Mouse (Mus musculus) heart, embryonic 16.5 days (tissue): ENCODE data around the gene Fosl2. TPM values are rescaled to one million over a fixed set of nuclear protein-coding genes. Genes with fewer than 3 reads are reported as not detected.

Experiments used
- ATAC-seq: fragments of 200-750 bp; cut with Nextera tagmentation; replicated peaks from 2 replicates; pipeline ENCODE4 v1.8.0; 2017; ENCODE audit warnings: moderate number of reproducible peaks; ENCODE audit not compliant: insufficient read depth, low FRiP score; ENCODE audit errors: extremely low read depth
- H3K27ac ChIP-seq: fragments of 300-500 bp; sonication (generic); 2 replicates; pipeline ENCODE4 v1.5.1; 2014; ENCODE audit warnings: mild to moderate bottlenecking, low read length, control low read depth, moderate library complexity
- H3K27me3 ChIP-seq: fragments of 300-500 bp; sonication (generic); 2 replicates; pipeline ENCODE4 v1.6.1; 2014; ENCODE audit warnings: low read length, mixed read lengths; ENCODE audit not compliant: control insufficient read depth, insufficient read depth
- H3K36me3 ChIP-seq: fragments of 300-500 bp; sonication (generic); 2 replicates; pipeline ENCODE4 v1.6.1; 2014; ENCODE audit not compliant: control insufficient read depth, insufficient read depth
- H3K4me1 ChIP-seq: fragments of 300-500 bp; sonication (generic); 2 replicates; pipeline ENCODE4 v1.6.1; 2014; ENCODE audit warnings: low read length, mixed read lengths; ENCODE audit not compliant: control insufficient read depth, insufficient read depth
- H3K4me2 ChIP-seq: fragments of 300-500 bp; sonication (generic); 2 replicates; pipeline ENCODE4 v1.6.1; 2014; ENCODE audit warnings: low read depth, mild to moderate bottlenecking, control low read depth, low read length
- H3K4me3 ChIP-seq: fragments of 300-500 bp; sonication (generic); 2 replicates; pipeline ENCODE4 v1.5.1; 2014; ENCODE audit warnings: mild to moderate bottlenecking, control low read depth, low read length
- H3K9ac ChIP-seq: fragments of 300-500 bp; sonication (generic); 2 replicates; pipeline ENCODE4 v1.6.1; 2014; ENCODE audit warnings: low read length, control low read depth
- H3K9me3 ChIP-seq: fragments of 300-500 bp; sonication (generic); replicated peaks from 2 replicates; pipeline ENCODE4 v1.6.1; 2016; ENCODE audit warnings: low read length; ENCODE audit not compliant: control insufficient read depth
- WGBS: fragments of 180-500 bp; shearing (Covaris S2); extraction: QIAGEN DNeasy Blood & Tissue Kit; methylation state at CpG from one replicate; pipeline ENCODE4 v1.1.7; 2014; 5-methylcytosine and 5-hydroxymethylcytosine counted together
- polyA plus RNA-seq: library from polyadenylated mRNA; unstranded; fragments of >200 nt; fragmentation: Nextera tagmentation; extraction: Ambion mirVana; gene quantifications from 2 replicates; pipeline ENCODE4 v1.2.1, GENCODE M21; 2015

Fosl2 gene
- polyA plus RNA-seq, 1 experiment from 2014 or later, result 2.4 TPM

DNA sequence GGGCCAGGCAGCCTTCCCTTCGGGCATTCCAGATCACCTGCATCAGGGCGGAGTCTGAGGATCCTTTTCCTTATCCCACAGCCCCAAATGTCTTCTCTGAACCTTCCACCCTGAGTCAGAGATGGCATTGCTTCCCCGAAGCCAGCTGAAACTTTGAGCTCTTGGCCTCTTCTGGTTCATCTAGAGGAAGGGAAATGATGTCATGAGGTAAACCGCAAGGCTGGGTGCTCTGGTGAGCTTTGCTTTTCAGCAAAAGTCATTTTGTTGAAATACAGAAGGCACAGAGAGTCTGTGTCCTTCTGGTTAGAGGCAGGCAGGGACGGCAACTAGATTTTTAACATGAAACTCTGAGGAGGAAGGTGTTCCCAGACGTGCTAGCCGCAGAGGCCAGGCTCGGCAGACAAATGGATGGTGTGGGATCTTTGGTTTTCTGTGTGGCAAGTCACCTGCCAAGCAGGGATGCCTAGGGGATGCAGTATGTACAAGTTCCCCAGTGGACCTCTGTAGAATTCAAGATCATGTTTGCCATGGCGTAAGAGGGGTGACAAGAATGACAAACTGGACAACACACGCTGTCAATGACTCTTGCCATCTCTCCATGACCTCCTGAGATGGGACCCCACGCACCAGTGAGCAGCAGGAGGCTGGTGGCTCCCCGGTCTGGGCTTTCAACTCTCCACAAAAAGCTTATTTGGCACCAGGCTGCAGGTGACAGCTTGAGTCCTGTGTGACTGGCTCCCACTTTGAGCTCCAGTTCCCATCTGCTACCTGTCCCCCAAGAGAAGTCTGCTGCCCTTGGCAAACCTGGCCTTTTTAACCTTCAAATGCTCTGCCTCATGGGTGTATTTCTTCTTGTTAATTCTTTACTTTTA lies 31.2 kb upstream of the Fosl2 start:
- no peaks in the 10 kb centered on the region for H3K36me3 ChIP-seq
- peaks cover 11% of the 10 kb centered on the region for H3K4me1 ChIP-seq
- H3K27me3 ChIP-seq, result no peaks in the 10 kb centered on the region
- 77% methylated on average over 12 of the region's 12 CpGs for WGBS
- ATAC-seq, result no peak
- no peak overlapping the region for H3K4me2 ChIP-seq
- H3K27ac ChIP-seq, result no peak overlapping the region
- no peak overlapping the region for H3K9ac ChIP-seq
- no peaks in the 10 kb centered on the region for H3K9me3 ChIP-seq
- H3K4me3 ChIP-seq, result no peak overlapping the region

DNA sequence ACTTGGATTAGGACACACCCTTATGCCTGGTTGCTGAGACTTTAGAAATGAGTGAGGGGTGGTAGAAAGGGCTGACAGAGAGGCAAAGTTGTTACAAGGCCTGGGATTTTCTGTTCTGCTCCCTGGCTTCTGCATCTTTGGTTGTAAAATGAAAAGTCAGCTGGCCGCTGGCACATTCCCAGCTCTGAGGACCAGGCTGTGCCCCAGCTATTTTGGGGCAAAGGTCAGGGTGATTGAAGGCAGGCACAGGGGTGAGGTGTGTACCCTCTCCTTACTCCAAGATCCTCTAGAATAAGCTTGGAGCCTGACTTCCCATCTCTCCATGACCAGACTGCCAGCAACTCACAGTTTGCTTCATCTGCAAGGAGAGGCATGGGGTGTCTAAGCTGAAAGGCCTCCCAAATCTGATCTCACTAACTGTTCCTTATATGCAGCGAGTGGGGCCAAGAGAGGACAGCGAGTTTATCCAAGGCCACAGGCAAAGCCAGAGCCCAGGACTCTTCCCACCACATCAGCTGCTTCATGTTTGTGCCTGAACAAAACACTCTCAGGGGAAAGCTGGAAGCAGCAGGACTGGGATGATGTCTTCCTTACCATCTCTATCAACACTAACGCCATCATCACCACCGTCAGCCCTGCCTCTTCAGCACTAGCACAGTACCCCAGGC lies 29.0 kb upstream of the Fosl2 start:
- Histone ChIP-seq H3K9ac (no peak overlapping the region), H3K4me3 (no peak overlapping the region), H3K27me3 (no peaks in the 10 kb centered on the region), H3K27ac (no peak overlapping the region), H3K36me3 (no peaks in the 10 kb centered on the region), H3K9me3 (no peaks in the 10 kb centered on the region), H3K4me2 (no peak overlapping the region), H3K4me1 (peaks cover 11% of the 10 kb centered on the region)
- no peak for ATAC-seq
- 80% methylated on average over 5 of the region's 5 CpGs for WGBS

DNA sequence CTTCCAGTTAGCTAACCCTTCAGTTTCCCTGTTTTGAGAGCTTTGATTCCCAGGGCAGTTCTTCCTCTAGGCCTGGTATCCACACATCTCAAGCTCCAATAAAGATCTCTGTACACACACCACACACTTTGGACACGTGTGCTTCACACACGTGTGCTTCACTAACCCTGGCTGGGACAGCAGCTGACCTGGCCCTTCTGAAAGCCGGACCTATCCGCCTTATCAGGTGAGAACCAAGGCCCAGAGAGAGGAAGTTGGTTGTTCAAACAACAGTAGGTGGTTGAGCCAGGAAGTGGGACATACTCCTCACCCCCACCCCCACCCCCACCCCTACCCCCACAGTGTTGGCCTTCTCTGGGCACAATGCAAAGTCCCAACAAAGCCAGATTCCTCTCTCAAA lies 24.9 kb upstream of the Fosl2 start:
- no peak for ATAC-seq
- no peak overlapping the region for H3K9ac ChIP-seq
- whole genome bisulfite sequencing, result 54% methylated on average over 4 of the region's 4 CpGs

DNA sequence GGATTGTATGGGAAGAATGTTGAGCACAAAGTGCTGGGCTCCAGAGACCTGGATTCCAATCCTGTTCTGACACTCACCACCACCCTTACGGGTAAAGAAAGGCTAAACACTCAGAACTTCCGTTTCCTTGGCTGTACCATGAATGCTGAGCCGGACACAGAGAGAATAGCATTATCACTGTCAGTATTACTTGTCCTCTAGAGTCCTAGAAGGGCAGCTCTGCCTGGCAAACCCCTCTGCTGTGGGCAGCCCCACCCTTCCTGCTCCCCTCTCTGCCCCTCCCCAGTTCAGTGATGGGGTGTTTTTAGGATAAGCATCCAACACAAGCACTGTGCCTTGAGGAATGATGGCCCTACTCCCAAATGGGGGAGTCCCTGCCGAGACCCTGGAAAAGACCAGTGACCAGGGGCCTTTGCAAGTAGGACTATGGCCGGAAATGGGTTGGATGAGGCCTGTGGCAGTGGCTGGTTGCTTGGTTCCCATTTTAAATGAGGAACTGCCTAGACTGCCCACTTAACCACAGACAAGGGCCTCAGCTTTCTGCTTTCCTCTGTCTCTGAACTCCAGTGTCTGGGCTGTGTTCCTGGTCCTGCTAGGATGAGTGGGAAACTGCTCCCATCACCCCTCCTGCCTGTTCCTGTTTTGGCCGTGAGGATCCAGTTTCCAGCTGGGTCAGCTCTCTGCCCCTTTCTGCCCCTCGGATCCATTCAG lies 23.2 kb upstream of the Fosl2 start:
- H3K4me3 ChIP-seq, result no peak overlapping the region
- H3K9me3 ChIP-seq, result no peaks in the 10 kb centered on the region
- no peak overlapping the region for H3K27ac ChIP-seq
- no peaks in the 10 kb centered on the region for H3K27me3 ChIP-seq
- no peaks in the 10 kb centered on the region for H3K36me3 ChIP-seq
- no peak for ATAC-seq
- no peaks in the 10 kb centered on the region for H3K4me1 ChIP-seq
- no peak overlapping the region for H3K9ac ChIP-seq
- H3K4me2 ChIP-seq, result no peak overlapping the region
- WGBS, result 71% methylated on average over 7 of the region's 7 CpGs

More for the DNA sequence above, 24.9 kb upstream of the Fosl2 start:
- Histone ChIP-seq H3K27ac (no peak overlapping the region), H3K4me1 (no peaks in the 10 kb centered on the region), H3K36me3 (no peaks in the 10 kb centered on the region), H3K4me3 (no peak overlapping the region), H3K4me2 (no peak overlapping the region), H3K27me3 (no peaks in the 10 kb centered on the region), H3K9me3 (no peaks in the 10 kb centered on the region)

DNA sequence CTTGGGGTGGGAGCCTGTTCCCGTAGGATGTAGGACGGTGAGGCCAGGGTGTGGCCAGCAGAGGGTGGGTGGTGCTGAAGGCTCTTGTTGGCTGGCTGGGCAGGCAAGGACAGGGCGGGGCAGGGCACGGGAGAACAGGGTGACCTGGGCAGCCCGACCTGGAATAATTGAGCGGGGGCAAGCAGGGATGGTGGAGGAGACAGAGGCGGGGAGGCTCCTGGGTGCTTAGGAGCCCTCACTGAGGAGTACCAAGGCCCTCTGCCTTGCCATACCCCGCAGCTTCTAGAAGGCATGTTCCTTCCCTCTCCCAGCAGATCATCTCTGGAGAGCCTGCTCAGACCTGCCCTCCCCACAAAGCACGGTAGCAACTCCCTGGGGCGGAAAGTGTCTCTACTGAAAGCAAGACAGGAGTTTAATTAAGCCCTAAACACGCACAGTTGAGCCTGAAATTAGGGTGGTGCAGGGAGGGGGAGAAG lies 14.7 kb upstream of the Fosl2 start:
- Histone ChIP-seq H3K4me2 (no peak overlapping the region), H3K9ac (no peak overlapping the region), H3K36me3 (no peaks in the 10 kb centered on the region), H3K27ac (no peak overlapping the region), H3K4me1 (no peaks in the 10 kb centered on the region), H3K4me3 (no peak overlapping the region), H3K27me3 (no peaks in the 10 kb centered on the region), H3K9me3 (no peaks in the 10 kb centered on the region)
- ATAC-seq, result no peak
- 54% methylated on average over 11 of the region's 11 CpGs for WGBS

DNA sequence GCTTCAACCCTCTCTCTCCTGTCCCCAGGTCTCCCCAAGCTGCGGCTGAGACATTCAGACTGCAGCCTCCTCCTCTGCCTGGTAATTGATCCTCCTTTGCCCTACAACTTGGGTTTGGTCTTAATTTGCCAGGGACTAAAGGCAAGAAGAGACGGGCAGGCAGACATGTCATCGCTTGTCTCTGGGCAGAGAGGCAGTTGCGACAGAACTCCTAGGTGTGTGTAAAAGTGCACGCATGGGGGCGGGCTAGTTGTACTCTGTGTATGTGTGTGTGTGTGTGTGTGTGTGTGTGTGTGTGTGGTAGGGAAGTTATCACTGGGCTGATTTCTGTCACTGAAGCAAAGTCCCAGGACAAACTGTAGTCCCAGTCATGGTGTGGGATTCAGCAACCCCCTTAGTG lies 13.7 kb upstream of the Fosl2 start:
- Histone ChIP-seq H3K36me3 (no peaks in the 10 kb centered on the region), H3K9me3 (no peaks in the 10 kb centered on the region), H3K4me3 (no peak overlapping the region), H3K27me3 (no peaks in the 10 kb centered on the region), H3K4me2 (no peak overlapping the region), H3K27ac (no peak overlapping the region), H3K4me1 (no peaks in the 10 kb centered on the region), H3K9ac (no peak overlapping the region)
- ATAC-seq, result no peak
- 75% methylated on average over 6 of the region's 6 CpGs for WGBS

DNA sequence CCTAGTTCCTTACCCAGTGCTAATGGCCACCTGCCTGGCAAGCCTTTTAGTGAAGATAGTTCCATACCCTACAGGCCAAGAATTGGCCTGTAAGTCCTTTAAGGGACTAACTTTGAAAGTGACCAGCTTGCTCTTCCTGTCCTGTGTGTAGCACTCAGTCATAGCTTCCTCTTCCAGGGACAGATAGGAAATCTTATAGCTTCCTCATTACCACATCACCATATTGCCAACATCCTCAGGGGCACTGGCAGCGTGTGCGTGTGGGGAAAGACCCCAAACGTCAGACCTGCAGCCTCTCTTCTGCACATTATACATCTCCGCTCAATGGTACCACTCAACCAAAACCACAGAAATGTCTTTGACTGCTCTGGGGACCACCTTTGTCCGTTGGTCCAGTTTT lies 13.2 kb upstream of the Fosl2 start:
- H3K27me3 ChIP-seq, result no peaks in the 10 kb centered on the region
- ATAC-seq, result no peak
- no peak overlapping the region for H3K9ac ChIP-seq
- H3K4me3 ChIP-seq, result no peak overlapping the region
- H3K4me1 ChIP-seq, result no peaks in the 10 kb centered on the region
- no peak overlapping the region for H3K27ac ChIP-seq
- 76% methylated on average over 5 of the region's 5 CpGs for WGBS
- H3K4me2 ChIP-seq, result no peak overlapping the region
- no peaks in the 10 kb centered on the region for H3K9me3 ChIP-seq
- H3K36me3 ChIP-seq, result no peaks in the 10 kb centered on the region

DNA sequence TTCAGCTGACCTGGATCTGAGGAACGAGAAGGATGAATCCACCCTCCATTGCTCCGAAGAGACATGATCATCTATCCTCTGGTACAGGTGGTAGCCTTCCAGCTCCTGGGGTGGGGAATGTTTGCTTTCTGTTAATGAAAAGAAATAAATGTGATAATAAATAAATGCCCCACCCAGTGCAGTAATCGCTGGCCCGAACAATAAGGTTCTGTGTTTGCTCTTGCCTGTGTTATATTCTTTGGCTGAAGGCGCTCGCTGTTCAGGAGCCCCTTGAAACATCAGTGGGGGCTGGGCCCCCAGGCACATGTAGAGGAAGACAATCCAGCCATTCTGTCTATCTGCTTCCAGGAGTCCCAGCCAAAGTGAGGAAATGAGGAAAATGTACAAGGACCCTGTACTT lies 10.6 kb upstream of the Fosl2 start:
- no peak for ATAC-seq
- Histone ChIP-seq H3K9ac (no peak overlapping the region), H3K9me3 (no peaks in the 10 kb centered on the region), H3K27me3 (no peaks in the 10 kb centered on the region), H3K4me1 (no peaks in the 10 kb centered on the region), H3K4me2 (no peak overlapping the region), H3K4me3 (no peak overlapping the region), H3K27ac (no peak overlapping the region), H3K36me3 (no peaks in the 10 kb centered on the region)
- 82% methylated on average over 6 of the region's 6 CpGs for WGBS

DNA sequence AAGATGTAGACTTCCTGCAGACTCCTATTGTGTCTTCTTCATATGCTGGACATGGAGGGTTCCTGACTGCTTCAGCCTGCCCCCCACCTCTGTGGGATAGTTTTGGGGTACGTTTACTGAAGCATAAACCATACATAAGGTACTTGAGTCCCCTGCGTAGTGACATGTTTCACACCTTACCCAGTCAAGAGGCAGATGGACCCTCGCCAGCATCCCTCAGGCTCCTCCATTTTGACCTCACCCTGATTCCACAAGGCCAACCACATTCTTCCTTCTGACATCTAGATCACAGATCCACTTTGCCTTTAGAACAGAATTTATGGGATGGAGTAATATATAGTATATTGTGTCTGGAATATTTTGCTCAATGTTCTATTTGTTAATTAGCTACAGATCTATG lies 8.4 kb upstream of the Fosl2 start:
- Histone ChIP-seq H3K4me1 (no peaks in the 10 kb centered on the region), H3K9ac (no peak overlapping the region), H3K27me3 (0 out of 2 replicates have a peak, but pooled peaks cover 2% of the 10 kb centered on the region), H3K4me3 (no peak overlapping the region), H3K4me2 (no peak overlapping the region), H3K27ac (no peak overlapping the region), H3K9me3 (no peaks in the 10 kb centered on the region), H3K36me3 (no peaks in the 10 kb centered on the region)
- no peak for ATAC-seq
- WGBS, result 80% methylated on average over 3 of the region's 3 CpGs
